Mouse (Mus musculus): ENCODE results near the gene Ptpn6. TPM values are rescaled to one million over a fixed set of nuclear protein-coding genes. Genes with fewer than 3 reads are reported as not detected.
A peak's percentile ranks its signal among the peaks of the same experiment; 100 is the strongest.
"Not testable (repeated sequence)": the region's sequence is repeated elsewhere in the genome, so short reads cannot be mapped to it uniquely, and the experiment has no call there.

The Ptpn6 gene
- total RNA-seq, 1 experiment from 2014 or later, result 523 TPM

DNA sequence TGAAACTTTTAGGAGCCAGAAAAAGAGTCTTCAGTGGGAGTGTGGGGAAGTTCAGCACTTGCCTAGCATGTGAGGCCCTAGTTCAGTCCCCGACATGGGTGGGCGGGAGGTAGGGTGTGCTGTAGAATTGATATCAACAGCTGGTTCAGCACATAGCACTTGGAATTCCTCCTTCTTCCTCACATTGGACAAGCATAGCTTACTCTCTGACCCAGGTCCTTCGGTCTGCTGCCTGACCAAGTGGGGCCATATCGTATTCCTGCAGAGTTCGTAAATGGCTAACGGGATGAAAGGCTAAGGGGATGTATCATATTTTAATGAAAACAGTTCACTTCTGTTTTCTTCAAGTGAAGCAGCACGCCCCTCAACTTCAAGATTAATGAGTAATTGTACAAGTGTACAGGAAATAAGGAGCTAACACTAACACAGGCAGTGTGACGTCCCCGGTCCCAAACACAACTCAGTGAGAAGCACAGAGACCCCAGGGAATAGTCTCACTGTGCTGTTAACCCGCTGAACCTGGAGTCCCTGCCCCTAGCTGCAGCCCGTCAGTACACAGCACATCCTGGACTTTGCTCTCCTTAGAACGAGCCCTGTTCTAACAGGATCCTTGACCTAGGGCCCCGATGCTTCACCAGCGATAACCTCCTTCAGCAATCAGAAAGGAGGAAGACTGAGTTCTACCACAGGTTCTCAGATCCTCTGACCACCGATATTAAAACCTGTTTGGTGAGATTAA is 45.1 kb downstream of the Ptpn6 start:
- peak in 1 of 2 experiments; percentile 6; a peak in 1 of 4 replicates for ATAC-seq (replicated peaks in 1 of 2; ENCODE audit: insufficient read depth in 1 of 2, low FRiP score in 2 of 2, low TSS enrichment in 1 of 2, low read depth in 1 of 2, poor library complexity in 2 of 2, severe bottlenecking in 2 of 2)

DNA sequence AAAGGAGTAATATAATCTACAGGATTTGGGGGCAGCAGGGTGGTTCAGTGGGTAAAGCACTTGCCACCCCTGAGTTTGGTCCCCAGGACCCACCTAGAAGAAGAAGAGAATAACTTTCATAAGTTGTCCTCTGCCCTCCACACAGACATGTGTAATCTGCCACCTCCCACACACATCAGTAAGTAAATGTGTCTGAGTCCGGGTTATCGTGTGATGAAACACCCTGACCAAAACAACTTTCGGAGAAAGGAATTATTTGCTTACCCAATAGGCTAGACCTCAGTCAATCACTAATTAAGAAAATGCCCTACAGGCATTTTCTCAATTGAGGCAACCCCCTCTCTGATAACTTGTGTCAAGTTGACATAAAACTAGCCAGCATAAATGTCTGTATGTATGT is 48.0 kb downstream of the Ptpn6 start:
- no peak for ATAC-seq (replicated peaks in 1 of 2; ENCODE audit: insufficient read depth in 1 of 2, low FRiP score in 2 of 2, low TSS enrichment in 1 of 2, low read depth in 1 of 2, poor library complexity in 2 of 2, severe bottlenecking in 2 of 2)

GRCm38 (mm10) chr6:124689011-124689410 is 49.5 kb downstream of the Ptpn6 start:
- no peak for ATAC-seq (replicated peaks in 1 of 2; ENCODE audit: insufficient read depth in 1 of 2, low FRiP score in 2 of 2, low TSS enrichment in 1 of 2, low read depth in 1 of 2, poor library complexity in 2 of 2, severe bottlenecking in 2 of 2)

- peak; percentile 54 to 55; a peak in 3 of 4 replicates for ATAC-seq (replicated peaks in 1 of 2; ENCODE audit: insufficient read depth in 1 of 2, low FRiP score in 2 of 2, low TSS enrichment in 1 of 2, low read depth in 1 of 2, poor library complexity in 2 of 2, severe bottlenecking in 2 of 2)
Measured at GRCm38 (mm10) chr6:124688151-124688758, 50.3 kb downstream of the Ptpn6 start.

DNA sequence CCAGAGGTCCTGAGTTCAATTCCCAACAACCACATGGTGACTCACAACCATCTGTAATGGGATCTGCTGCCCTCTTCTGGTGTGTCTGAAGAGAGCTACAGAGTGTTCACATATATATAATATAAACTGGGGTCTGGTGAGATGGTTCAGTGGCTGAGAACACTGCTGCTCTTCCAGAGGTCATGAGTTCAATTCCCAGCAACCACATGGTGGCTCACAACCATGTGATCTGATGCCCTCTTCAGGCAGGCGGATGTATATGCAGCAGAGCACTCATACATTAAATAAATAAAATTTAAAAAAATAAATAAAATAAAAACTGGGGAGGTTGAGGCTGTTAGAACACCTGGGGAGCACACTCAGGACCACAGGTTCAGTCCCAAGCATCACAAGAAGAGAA is 51.9 kb downstream of the Ptpn6 start:
- not testable (repeated sequence) for ATAC-seq (replicated peaks in 1 of 2; ENCODE audit: insufficient read depth in 1 of 2, low FRiP score in 2 of 2, low TSS enrichment in 1 of 2, low read depth in 1 of 2, poor library complexity in 2 of 2, severe bottlenecking in 2 of 2)

DNA sequence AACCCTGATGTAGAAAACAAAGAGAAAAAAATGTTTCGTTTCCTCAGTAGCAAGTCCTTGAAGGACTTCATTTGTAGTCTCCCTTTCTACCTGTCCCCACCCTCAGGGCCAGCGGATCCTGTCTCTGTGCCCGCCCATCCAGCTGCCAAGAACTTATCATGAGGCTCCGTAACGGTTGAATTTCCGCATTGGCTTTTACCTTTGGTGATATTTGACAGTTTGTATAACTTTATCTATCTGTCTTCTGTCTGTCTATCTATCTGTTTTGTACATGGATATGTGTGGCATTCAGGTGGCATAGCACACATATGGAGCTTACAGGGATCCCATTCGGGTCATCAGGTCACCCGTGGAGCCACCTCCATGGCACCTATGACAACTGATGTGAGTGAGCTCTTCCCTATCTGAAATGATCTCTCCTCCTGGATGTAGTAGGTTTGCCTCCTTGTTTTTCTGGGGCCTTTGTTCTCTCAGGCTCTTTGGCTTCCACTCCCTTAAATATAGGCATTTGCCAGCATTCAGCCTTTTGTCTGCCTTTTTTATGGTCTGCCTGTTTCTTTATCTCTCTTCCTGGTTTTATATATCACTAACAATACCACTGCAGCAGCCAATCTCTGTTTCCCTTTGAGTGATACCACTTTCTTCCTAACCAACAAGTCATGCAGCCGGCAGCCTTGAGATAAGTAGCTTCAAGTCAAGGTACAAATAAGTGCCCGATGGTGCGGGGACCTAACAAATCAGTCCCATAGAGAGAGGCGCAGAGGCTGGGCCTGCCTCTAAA is 52.7 kb downstream of the Ptpn6 start:
- ATAC-seq (replicated peaks in 1 of 2; ENCODE audit: insufficient read depth in 1 of 2, low FRiP score in 2 of 2, low TSS enrichment in 1 of 2, low read depth in 1 of 2, poor library complexity in 2 of 2, severe bottlenecking in 2 of 2), result peak; percentile 16 to 51; a peak in 2 of 4 replicates

GRCm38 (mm10) chr6:124683591-124684417 is 54.7 kb downstream of the Ptpn6 start:
- ATAC-seq (replicated peaks in 1 of 2; ENCODE audit: insufficient read depth in 1 of 2, low FRiP score in 2 of 2, low TSS enrichment in 1 of 2, low read depth in 1 of 2, poor library complexity in 2 of 2, severe bottlenecking in 2 of 2), result peak in 1 of 2 experiments; percentile 12; a peak in 1 of 4 replicates

- not testable (repeated sequence) for ATAC-seq (replicated peaks in 1 of 2; ENCODE audit: insufficient read depth in 1 of 2, low FRiP score in 2 of 2, low TSS enrichment in 1 of 2, low read depth in 1 of 2, poor library complexity in 2 of 2, severe bottlenecking in 2 of 2)
Measured at GRCm38 (mm10) chr6:124682291-124682690, 56.2 kb downstream of the Ptpn6 start.

DNA sequence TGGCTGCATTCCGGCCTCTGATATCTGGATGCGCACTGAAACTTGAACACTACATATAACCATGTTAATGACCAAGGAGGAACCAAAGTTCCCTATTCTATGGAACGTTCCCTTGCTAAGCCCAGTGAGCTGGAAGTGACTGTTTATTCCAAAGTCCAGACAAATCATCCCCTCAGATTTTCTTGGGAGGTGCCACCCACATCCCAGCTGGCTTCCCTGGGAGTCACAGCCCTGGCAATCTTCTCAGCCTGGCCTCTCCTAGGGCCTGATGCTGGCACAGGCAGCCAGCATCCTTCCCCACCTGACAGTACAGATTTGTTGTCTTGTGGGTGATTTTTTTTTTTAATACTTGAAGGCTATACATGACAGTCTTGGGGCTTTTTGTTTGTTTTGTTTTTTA is 59.0 kb downstream of the Ptpn6 start:
- no peak for ATAC-seq (replicated peaks in 1 of 2; ENCODE audit: insufficient read depth in 1 of 2, low FRiP score in 2 of 2, low TSS enrichment in 1 of 2, low read depth in 1 of 2, poor library complexity in 2 of 2, severe bottlenecking in 2 of 2)

GRCm38 (mm10) chr6:124678769-124679168 is 59.7 kb downstream of the Ptpn6 start:
- no peak for ATAC-seq (replicated peaks in 1 of 2; ENCODE audit: insufficient read depth in 1 of 2, low FRiP score in 2 of 2, low TSS enrichment in 1 of 2, low read depth in 1 of 2, poor library complexity in 2 of 2, severe bottlenecking in 2 of 2)

- no peak for ATAC-seq (replicated peaks in 1 of 2; ENCODE audit: insufficient read depth in 1 of 2, low FRiP score in 2 of 2, low TSS enrichment in 1 of 2, low read depth in 1 of 2, poor library complexity in 2 of 2, severe bottlenecking in 2 of 2)
Measured at GRCm38 (mm10) chr6:124676171-124676570, 62.3 kb downstream of the Ptpn6 start.

DNA sequence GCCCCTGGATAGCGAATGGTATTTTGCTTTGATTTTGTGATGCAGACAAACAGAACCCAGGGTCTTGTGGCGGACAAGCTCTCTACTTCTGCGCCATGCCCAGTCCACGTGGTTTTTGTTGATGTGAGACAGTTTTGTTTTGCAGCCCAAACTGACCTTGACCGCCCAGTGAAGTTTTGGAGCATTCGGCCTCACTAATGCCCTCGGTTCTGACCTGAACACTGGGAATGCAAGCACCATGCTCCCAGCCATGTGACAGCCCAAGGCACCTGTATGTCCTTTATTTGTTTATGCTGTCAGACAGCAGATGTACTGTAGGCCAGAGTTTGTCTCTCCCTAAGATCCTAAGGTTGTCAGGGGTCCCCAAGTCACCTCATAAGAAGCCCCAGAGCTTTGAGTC is 63.9 kb downstream of the Ptpn6 start:
- ATAC-seq (replicated peaks in 1 of 2; ENCODE audit: insufficient read depth in 1 of 2, low FRiP score in 2 of 2, low TSS enrichment in 1 of 2, low read depth in 1 of 2, poor library complexity in 2 of 2, severe bottlenecking in 2 of 2), result no peak

GRCm38 (mm10) chr6:124673619-124674018 is 64.9 kb downstream of the Ptpn6 start:
- ATAC-seq (replicated peaks in 1 of 2; ENCODE audit: insufficient read depth in 1 of 2, low FRiP score in 2 of 2, low TSS enrichment in 1 of 2, low read depth in 1 of 2, poor library complexity in 2 of 2, severe bottlenecking in 2 of 2), result no peak

DNA sequence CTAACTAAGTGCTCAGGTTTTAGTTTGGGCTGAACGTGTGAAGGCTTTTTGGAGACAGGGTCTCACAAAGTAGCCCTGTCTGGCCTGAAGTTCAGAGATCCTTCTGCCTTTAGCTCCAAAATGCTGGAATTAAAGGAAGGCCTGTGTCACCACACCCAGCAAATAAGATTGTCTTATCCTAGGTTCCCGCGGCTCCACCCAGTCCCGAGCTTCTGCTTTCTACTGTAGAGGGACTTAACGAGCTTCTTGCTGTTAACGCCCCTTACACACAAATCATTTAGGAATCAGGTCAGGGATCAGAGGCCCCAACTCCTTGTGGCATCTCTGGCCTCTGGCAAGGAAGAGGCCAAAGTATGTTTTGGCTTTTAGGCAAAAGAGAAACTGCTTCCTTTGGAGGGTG is 66.4 kb downstream of the Ptpn6 start:
- no peak for ATAC-seq (replicated peaks in 1 of 2; ENCODE audit: insufficient read depth in 1 of 2, low FRiP score in 2 of 2, low TSS enrichment in 1 of 2, low read depth in 1 of 2, poor library complexity in 2 of 2, severe bottlenecking in 2 of 2)

Data from hematopoietic stem cell, adult 5-6 weeks (primary cell).